11 mouse cellular contexts compared by ENCODE assay signal in the genomic region with DNA sequence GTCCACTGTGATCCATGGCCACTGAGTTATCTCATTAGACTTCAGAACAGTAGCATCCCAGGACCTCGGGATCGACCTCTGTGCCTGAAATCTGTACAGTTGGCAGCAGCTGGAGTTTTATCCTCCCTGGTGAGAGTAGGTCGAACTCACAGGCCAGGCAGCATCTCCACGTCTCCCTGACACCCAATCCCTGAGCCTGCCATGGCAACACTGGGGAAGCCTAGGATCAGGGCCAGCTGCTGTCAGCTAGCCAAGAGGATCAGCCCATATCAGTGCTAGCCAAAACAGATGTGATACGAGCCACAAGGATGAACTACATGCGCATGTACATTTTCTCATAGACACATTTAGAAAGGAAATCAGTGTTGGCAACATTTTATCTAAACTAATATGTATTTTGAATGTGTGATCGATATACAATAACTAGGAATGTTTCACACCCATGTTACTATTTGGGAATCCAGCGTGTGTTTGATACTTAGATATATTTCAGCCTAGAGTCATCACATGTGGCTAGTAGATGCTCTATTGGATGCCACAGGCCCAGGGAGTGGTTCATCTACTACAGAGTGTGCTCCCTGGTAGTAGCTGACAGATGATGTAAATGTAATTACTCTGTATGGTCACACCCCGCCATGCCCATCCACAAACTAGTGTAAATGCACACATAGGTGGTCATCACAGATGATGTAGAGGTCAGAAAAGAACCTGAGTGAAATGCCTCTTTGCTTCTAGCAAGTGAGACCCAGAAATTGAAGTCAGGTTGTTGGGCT.
DNase-seq lines count a peak whose midpoint lies in the region; ATAC-seq and TF ChIP-seq lines count a peak whose summit lies in the region.
"Had no signal": no experiment of that assay in that cellular context is flagged by ENCODE, and none has a peak within 500 bp of the region (broad histone marks: within the 10 kb centered on the region; RNA-seq: fewer than 3 reads in every experiment).

No protein-coding gene starts in this region.

- no peak overlapping the region for H3K4me3 ChIP-seq in hindbrain, embryonic 13.5 days
- no peak overlapping the region for H3K4me3 ChIP-seq in midbrain, postnatal 0 days (ENCODE audit: low read depth, low read length)
- no peak overlapping the region for H3K4me3 ChIP-seq in liver, embryonic 12.5 days
- H3K4me3 ChIP-seq: stomach, embryonic 15.5 days had no signal

- no peak overlapping the region for H3K9ac ChIP-seq in hindbrain, embryonic 13.5 days
- no peak overlapping the region for H3K9ac ChIP-seq in midbrain, postnatal 0 days (replicated peaks; ENCODE audit: low read length, poor library complexity, severe bottlenecking)
- no peak overlapping the region for H3K9ac ChIP-seq in liver, embryonic 12.5 days
- H3K9ac ChIP-seq: liver, embryonic 14.5 days; stomach, embryonic 15.5 days had no signal

- ATAC-seq in hindbrain, embryonic 13.5 days (ENCODE audit: low FRiP score) = peak; percentile 75
- ATAC-seq in midbrain, postnatal 0 days (ENCODE audit: low FRiP score) = no peak
- no peak for ATAC-seq in liver, embryonic 12.5 days

- no peaks in the 10 kb centered on the region for H3K27me3 ChIP-seq in hindbrain, embryonic 13.5 days
- H3K27me3 ChIP-seq in midbrain, postnatal 0 days (ENCODE audit: insufficient read depth, low read length) = no peaks in the 10 kb centered on the region
- H3K27me3 ChIP-seq in liver, embryonic 12.5 days (replicated peaks) = no peaks in the 10 kb centered on the region
- H3K27me3 ChIP-seq: stomach, embryonic 15.5 days had no signal

- no peak overlapping the region for H3K4me2 ChIP-seq in hindbrain, embryonic 13.5 days
- H3K4me2 ChIP-seq in midbrain, postnatal 0 days (ENCODE audit: low read depth, low read length, poor library complexity, severe bottlenecking) = no peak overlapping the region
- H3K4me2 ChIP-seq in liver, embryonic 12.5 days = no peak overlapping the region
- H3K4me2 ChIP-seq: stomach, embryonic 15.5 days had no signal

- TF ChIP-seq CTCF in midbrain, postnatal 0 days (IDR thresholded peaks at IDR 0.05) = no peak

- DNase-seq in cerebellum, postnatal 10 days = peak; percentile 75 to 81
- DNase-seq in cerebellum, adult 11 months = no peak
- peak; percentile 84 for DNase-seq in left cerebral cortex, postnatal 4 days
- DNase-seq in left cerebral cortex, adult 11 months (ENCODE audit: low spot score) = no peak
- DNase-seq in midbrain, postnatal 0 days (ENCODE audit: low spot score) = peak; percentile 75
- DNase-seq in testis, postnatal 10 days (ENCODE audit: low spot score) = no peak
- DNase-seq: kidney, postnatal 10 days had no signal

- peaks cover 13% of the 10 kb centered on the region for H3K4me1 ChIP-seq in hindbrain, embryonic 13.5 days (replicated peaks)
- H3K4me1 ChIP-seq in midbrain, postnatal 0 days (ENCODE audit: insufficient read depth, low read length) = 0 out of 2 replicates have a peak, but pooled peaks cover 7% of the 10 kb centered on the region
- H3K4me1 ChIP-seq in liver, embryonic 12.5 days = no peaks in the 10 kb centered on the region
- H3K4me1 ChIP-seq: stomach, embryonic 15.5 days had no signal

- 60% methylated on average over 9 of the region's 9 CpGs for WGBS in hindbrain, embryonic 13.5 days
- WGBS in midbrain, postnatal 0 days = 58% methylated on average over 9 of the region's 9 CpGs
- WGBS in liver, embryonic 12.5 days (ENCODE audit: insufficient replicate concordance) = 68% methylated on average over 9 of the region's 9 CpGs

- intact Hi-C loops in left cerebral cortex, postnatal 4 days (cut with DNase I) = no loop called here

- H3K9me3 ChIP-seq in hindbrain, embryonic 13.5 days = no peaks in the 10 kb centered on the region
- no peaks in the 10 kb centered on the region for H3K9me3 ChIP-seq in midbrain, postnatal 0 days (ENCODE audit: low read length)
- no peaks in the 10 kb centered on the region for H3K9me3 ChIP-seq in liver, embryonic 12.5 days (replicated peaks)
- H3K9me3 ChIP-seq: stomach, embryonic 15.5 days had no signal

- H3K27ac ChIP-seq in hindbrain, embryonic 13.5 days = peak overlapping the region; percentile 52
- no peak overlapping the region for H3K27ac ChIP-seq in midbrain, postnatal 0 days (ENCODE audit: low read depth, low read length)
- H3K27ac ChIP-seq in liver, embryonic 12.5 days = no peak overlapping the region
- H3K27ac ChIP-seq: liver, embryonic 14.5 days; stomach, embryonic 15.5 days had no signal

- no peaks in the 10 kb centered on the region; the same call in 1 of the 2 replicates for H3K36me3 ChIP-seq in hindbrain, embryonic 13.5 days
- H3K36me3 ChIP-seq in midbrain, postnatal 0 days (ENCODE audit: insufficient read depth, low read length) = no peaks in the 10 kb centered on the region
- H3K36me3 ChIP-seq in liver, embryonic 12.5 days = no peaks in the 10 kb centered on the region
- H3K36me3 ChIP-seq: stomach, embryonic 15.5 days had no signal

Comparison
In these comparisons a context has a peak if more than half of its experiments do, and no peak if none do; other contexts are left out.
1. DNase-seq: peak in cerebellum, postnatal 10 days (2 of 2), left cerebral cortex, postnatal 4 days (single experiment) and midbrain, postnatal 0 days (single experiment); none in cerebellum, adult 11 months (single experiment), left cerebral cortex, adult 11 months (single experiment) and testis, postnatal 10 days (single experiment).